Mouse (Mus musculus): ENCODE results near the gene Ace3. TPM values are rescaled to one million over a fixed set of nuclear protein-coding genes. Genes with fewer than 3 reads are reported as not detected.

Gene Ace3
- polyA plus RNA-seq, 1 experiment from 2014 or later, result not detected

DNA sequence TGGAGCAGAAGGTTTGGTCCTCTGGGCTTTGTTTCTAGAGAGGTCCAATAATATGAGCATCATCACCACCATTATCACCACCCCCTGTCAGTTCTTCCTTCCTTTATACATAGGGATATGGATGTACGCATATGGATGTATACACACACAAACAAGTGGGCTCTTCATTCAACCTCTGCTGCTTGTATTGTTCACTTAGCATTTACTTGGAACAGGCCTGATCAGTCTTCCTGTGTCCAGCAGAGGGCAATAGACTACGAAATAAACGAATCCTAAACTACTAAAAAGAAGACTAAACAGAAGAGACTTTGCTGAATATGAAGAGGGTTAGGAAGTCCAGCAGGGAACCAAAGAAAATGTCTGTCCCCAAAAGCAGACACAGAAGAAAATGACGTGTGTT, 7.2 kb downstream of the Ace3 start:
- H3K36me3 ChIP-seq (ENCODE audit: control insufficient read depth, insufficient read depth, low read length), result no peaks in the 10 kb centered on the region
- H3K4me2 ChIP-seq (replicated peaks; ENCODE audit: low read depth, low read length), result no peak overlapping the region
- no peaks in the 10 kb centered on the region for H3K9me3 ChIP-seq (ENCODE audit: control insufficient read depth, low read length)
- H3K4me3 ChIP-seq (ENCODE audit: low read length), result no peak overlapping the region
- H3K27me3 ChIP-seq (ENCODE audit: control insufficient read depth, insufficient read depth, low read length), result no peaks in the 10 kb centered on the region
- H3K4me1 ChIP-seq (ENCODE audit: control insufficient read depth, insufficient read depth, low read length), result no peaks in the 10 kb centered on the region
- H3K9ac ChIP-seq (ENCODE audit: low read depth, low read length), result no peak overlapping the region
- 44% methylated on average over 4 of the region's 4 CpGs for WGBS
- no peak overlapping the region for H3K27ac ChIP-seq (ENCODE audit: low read depth, low read length)
- no peak for ATAC-seq (ENCODE audit: low FRiP score, low TSS enrichment)

DNA sequence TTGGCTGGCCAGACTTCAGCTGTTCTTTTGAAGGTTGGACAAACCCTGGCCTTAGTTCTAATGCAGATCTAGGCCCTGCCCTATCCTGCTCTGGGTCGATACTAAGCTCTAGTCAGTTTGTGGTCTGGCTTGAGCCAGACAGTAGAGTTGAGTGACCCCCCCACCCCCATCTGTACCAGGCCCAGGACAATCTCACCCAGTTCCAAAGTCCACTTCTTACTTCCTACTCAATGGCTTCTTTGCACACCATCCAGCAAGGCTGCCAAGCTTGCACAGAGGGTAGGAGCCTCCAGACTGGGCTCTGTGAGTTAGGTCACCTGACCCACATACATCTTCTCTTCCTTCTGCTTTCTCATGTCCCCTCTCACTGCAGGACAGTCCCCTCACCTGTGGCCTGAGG, 10.1 kb downstream of the Ace3 start:
- no peak overlapping the region for H3K27ac ChIP-seq (ENCODE audit: low read depth, low read length)
- no peaks in the 10 kb centered on the region; the same call in 1 of the 2 replicates for H3K4me1 ChIP-seq (ENCODE audit: control insufficient read depth, insufficient read depth, low read length)
- H3K27me3 ChIP-seq (ENCODE audit: control insufficient read depth, insufficient read depth, low read length), result peaks cover 4% of the 10 kb centered on the region; the same call in 1 of the 2 replicates
- H3K4me3 ChIP-seq (ENCODE audit: low read length), result no peak overlapping the region
- H3K9ac ChIP-seq (ENCODE audit: low read depth, low read length), result no peak overlapping the region
- H3K36me3 ChIP-seq (ENCODE audit: control insufficient read depth, insufficient read depth, low read length), result no peaks in the 10 kb centered on the region
- ATAC-seq (ENCODE audit: low FRiP score, low TSS enrichment), result no peak
- WGBS, result 75% methylated on average over 1 of the region's 1 CpGs
- H3K9me3 ChIP-seq (ENCODE audit: control insufficient read depth, low read length), result no peaks in the 10 kb centered on the region
- no peak overlapping the region for H3K4me2 ChIP-seq (replicated peaks; ENCODE audit: low read depth, low read length)

DNA sequence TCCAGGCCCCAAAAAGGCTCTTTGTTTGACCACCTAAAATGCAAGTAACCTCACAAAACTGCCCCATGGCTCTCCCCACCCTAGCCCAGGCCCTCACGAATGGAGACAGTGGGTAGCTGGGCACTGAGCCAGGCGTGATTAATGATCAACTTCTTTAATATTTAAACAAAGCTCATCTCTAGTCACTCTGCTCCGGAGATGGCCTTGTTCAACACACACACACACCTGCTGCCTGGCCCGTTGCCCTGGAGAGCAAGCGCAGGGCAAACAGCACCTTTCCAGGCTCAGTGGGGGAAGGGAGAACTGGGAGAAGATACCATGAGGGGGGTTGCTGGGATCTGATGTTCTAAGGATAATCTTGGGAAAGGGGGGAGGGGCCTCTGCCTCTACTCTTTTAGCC, 11.5 kb downstream of the Ace3 start:
- Histone ChIP-seq H3K9ac (ENCODE audit: low read depth, low read length) (no peak overlapping the region), H3K36me3 (ENCODE audit: control insufficient read depth, insufficient read depth, low read length) (no peaks in the 10 kb centered on the region), H3K4me2 (replicated peaks; ENCODE audit: low read depth, low read length) (no peak overlapping the region), H3K27me3 (ENCODE audit: control insufficient read depth, insufficient read depth, low read length) (peaks cover 4% of the 10 kb centered on the region; the same call in 1 of the 2 replicates), H3K27ac (ENCODE audit: low read depth, low read length) (no peak overlapping the region), H3K4me1 (ENCODE audit: control insufficient read depth, insufficient read depth, low read length) (no peaks in the 10 kb centered on the region; the same call in 1 of the 2 replicates), H3K4me3 (ENCODE audit: low read length) (no peak overlapping the region), H3K9me3 (ENCODE audit: control insufficient read depth, low read length) (no peaks in the 10 kb centered on the region)
- ATAC-seq (ENCODE audit: low FRiP score, low TSS enrichment), result peak; percentile 41; the same call in 1 of the 2 replicates
- 50% methylated on average over 5 of the region's 5 CpGs for WGBS

DNA sequence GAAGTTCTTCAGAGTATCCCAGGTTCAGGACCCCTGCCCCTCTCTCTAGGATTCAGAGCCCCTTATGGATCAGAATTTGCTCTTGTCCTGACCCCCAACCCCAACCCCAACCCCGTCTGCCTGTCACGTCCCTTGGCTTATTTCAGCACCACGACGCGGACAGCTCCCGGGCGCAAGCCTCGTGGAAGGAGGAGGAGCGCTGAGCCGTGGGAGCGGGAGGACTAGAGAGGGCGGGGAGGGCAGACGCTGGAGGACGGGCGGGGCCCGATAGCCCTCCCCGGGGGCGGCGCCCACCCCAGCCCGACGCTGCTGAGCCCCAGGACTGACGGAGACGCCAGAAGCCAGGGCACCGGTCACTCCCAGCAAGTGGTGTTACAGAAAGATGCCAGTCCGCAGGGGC, 13.3 kb downstream of the Ace3 start, which contains the start of gene Kcnh6:
Kcnh6 (plus strand) TSS at position 304 of the 400 bp plus-strand sequence.
- no peaks in the 10 kb centered on the region for H3K36me3 ChIP-seq (ENCODE audit: control insufficient read depth, insufficient read depth, low read length)
- no peak within 1 kb of the TSS for H3K9ac ChIP-seq (ENCODE audit: low read depth, low read length)
- under 1% methylated on average over 25 of the region's 25 CpGs for WGBS
- H3K4me1 ChIP-seq (ENCODE audit: control insufficient read depth, insufficient read depth, low read length), result no peaks in the 10 kb centered on the region; the same call in 1 of the 2 replicates
- no peaks in the 10 kb centered on the region for H3K9me3 ChIP-seq (ENCODE audit: control insufficient read depth, low read length)
- H3K27ac ChIP-seq (ENCODE audit: low read depth, low read length), result no peak within 1 kb of the TSS
- H3K4me2 ChIP-seq (replicated peaks; ENCODE audit: low read depth, low read length), result peak within 1 kb of the TSS; percentile 55
- ATAC-seq (ENCODE audit: low FRiP score, low TSS enrichment), result peak; percentile 81
- H3K4me3 ChIP-seq (ENCODE audit: low read length), result peak within 1 kb of the TSS; percentile 17
- peaks cover 4% of the 10 kb centered on the region; the same call in 1 of the 2 replicates for H3K27me3 ChIP-seq (ENCODE audit: control insufficient read depth, insufficient read depth, low read length)

DNA sequence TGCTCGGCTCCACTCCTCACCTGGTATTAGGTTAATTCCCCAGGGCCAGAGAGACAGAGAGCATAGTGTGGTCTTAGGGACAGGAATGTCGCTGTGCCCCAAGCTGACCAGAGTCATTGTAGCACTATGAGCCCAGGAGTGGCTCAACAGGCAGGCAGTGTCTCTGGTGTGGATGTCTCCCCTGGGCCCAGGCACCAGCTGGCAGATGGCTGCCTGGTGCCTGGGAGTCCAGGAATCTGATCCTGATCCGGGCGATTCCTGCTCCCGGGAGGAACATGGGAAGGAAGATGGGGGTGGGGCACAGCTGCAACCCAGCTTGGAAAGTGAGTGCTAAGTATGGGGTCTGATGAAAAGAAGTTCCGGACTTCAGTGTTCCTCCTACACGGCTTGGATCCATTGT, 18.2 kb downstream of the Ace3 start:
- WGBS, result 41% methylated on average over 7 of the region's 7 CpGs
- 0 out of 2 replicates have a peak, but pooled peaks have one; percentile 33 for ATAC-seq (ENCODE audit: low FRiP score, low TSS enrichment)
- H3K4me3 ChIP-seq (ENCODE audit: low read length), result no peak overlapping the region
- no peak overlapping the region for H3K9ac ChIP-seq (ENCODE audit: low read depth, low read length)
- H3K4me2 ChIP-seq (replicated peaks; ENCODE audit: low read depth, low read length), result no peak overlapping the region
- H3K27ac ChIP-seq (ENCODE audit: low read depth, low read length), result no peak overlapping the region
- peaks cover 4% of the 10 kb centered on the region; the same call in 1 of the 2 replicates for H3K27me3 ChIP-seq (ENCODE audit: control insufficient read depth, insufficient read depth, low read length)
- no peaks in the 10 kb centered on the region for H3K9me3 ChIP-seq (ENCODE audit: control insufficient read depth, low read length)
- no peaks in the 10 kb centered on the region; the same call in 1 of the 2 replicates for H3K4me1 ChIP-seq (ENCODE audit: control insufficient read depth, insufficient read depth, low read length)
- H3K36me3 ChIP-seq (ENCODE audit: control insufficient read depth, insufficient read depth, low read length), result no peaks in the 10 kb centered on the region

DNA sequence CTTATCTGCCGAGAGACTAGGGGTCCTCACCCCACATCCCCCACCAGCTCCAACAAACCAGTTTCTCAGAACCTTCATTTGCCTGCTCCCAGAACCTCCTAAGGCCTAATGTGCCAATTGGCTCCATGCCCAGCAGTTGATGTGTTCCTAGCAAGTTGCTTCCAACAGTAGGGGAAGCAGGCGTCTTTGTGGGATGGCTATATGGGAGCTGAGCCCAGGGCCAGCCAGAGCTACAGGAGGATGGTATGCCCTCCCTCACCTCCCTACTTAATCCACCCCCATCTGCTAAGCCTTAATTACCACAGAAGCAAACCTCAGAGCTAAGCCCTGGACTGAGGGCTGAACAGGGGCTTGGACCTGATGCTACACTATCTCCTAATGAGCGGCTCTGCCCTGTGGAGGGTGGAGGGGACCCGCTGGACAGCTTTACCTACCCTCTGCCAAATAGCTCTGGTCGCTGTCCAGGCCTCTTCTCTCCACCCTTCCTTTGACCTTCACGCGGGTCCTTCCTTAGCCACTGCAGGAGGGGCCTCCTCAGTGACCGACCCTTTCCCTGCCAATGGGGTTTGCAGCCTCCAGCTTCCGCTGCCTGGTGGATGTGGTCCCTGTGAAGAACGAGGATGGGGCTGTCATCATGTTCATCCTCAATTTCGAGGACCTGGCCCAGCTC, 19.2 kb downstream of the Ace3 start:
- H3K4me2 ChIP-seq (replicated peaks; ENCODE audit: low read depth, low read length), result no peak overlapping the region
- H3K4me1 ChIP-seq (ENCODE audit: control insufficient read depth, insufficient read depth, low read length), result no peaks in the 10 kb centered on the region
- 62% methylated on average over 11 of the region's 11 CpGs for WGBS
- H3K9me3 ChIP-seq (ENCODE audit: control insufficient read depth, low read length), result no peaks in the 10 kb centered on the region
- H3K4me3 ChIP-seq (ENCODE audit: low read length), result no peak overlapping the region
- H3K9ac ChIP-seq (ENCODE audit: low read depth, low read length), result no peak overlapping the region
- no peaks in the 10 kb centered on the region for H3K36me3 ChIP-seq (ENCODE audit: control insufficient read depth, insufficient read depth, low read length)
- no peak overlapping the region for H3K27ac ChIP-seq (ENCODE audit: low read depth, low read length)
- no peak for ATAC-seq (ENCODE audit: low FRiP score, low TSS enrichment)
- H3K27me3 ChIP-seq (ENCODE audit: control insufficient read depth, insufficient read depth, low read length), result peaks cover 4% of the 10 kb centered on the region; the same call in 1 of the 2 replicates

DNA sequence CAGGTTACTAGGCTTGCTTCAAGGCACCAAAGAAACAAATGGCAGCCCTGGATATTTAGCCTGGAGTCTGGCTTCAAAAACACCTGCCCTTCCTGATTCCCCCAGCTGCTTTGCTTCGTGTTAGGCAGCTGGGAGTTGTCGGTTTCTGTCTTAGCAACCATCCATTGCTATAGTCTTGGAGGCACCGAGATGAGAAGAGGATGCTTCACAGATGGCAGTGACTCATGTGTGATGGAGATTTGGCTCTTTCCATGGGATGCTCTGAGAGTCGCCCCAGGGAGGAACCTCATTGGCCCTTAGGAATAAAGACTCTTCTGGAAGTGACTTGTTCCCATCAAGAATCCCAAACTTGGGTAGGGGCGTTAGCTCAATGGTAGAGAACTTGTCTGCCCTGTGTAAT, 22.0 kb downstream of the Ace3 start:
- H3K9me3 ChIP-seq (ENCODE audit: control insufficient read depth, low read length), result no peaks in the 10 kb centered on the region
- 74% methylated on average over 5 of the region's 5 CpGs for WGBS
- ATAC-seq (ENCODE audit: low FRiP score, low TSS enrichment), result no peak
- no peak overlapping the region for H3K9ac ChIP-seq (ENCODE audit: low read depth, low read length)
- no peaks in the 10 kb centered on the region for H3K36me3 ChIP-seq (ENCODE audit: control insufficient read depth, insufficient read depth, low read length)
- H3K27me3 ChIP-seq (ENCODE audit: control insufficient read depth, insufficient read depth, low read length), result peaks cover 7% of the 10 kb centered on the region
- no peak overlapping the region for H3K4me3 ChIP-seq (ENCODE audit: low read length)
- no peak overlapping the region for H3K27ac ChIP-seq (ENCODE audit: low read depth, low read length)
- no peaks in the 10 kb centered on the region for H3K4me1 ChIP-seq (ENCODE audit: control insufficient read depth, insufficient read depth, low read length)
- no peak overlapping the region for H3K4me2 ChIP-seq (replicated peaks; ENCODE audit: low read depth, low read length)

DNA sequence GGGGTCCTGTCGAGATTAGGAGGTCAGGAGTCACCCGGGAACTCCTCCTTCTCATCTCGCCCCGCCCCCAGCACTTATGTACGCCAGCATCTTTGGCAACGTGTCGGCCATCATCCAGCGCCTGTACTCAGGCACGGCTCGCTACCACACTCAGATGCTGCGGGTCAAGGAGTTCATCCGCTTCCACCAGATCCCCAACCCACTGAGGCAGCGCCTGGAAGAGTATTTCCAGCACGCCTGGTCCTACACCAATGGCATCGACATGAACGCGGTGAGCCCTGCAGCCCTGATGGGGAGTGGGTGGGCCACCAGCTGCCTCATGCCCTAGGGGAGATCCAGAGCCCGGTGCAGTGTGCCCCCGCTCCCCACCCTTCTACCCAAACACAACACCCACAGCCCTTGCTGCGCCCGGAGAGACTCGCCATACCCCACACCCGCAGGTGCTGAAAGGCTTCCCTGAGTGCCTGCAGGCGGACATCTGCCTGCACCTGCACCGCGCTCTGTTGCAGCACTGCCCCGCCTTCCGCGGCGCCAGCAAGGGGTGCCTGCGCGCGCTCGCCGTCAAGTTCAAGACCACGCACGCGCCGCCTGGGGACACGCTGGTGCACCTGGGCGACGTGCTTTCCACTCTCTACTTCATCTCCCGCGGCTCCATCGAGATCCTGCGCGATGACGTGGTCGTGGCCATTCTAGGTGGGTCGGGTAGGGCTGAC, 25.7 kb downstream of the Ace3 start:
- Histone ChIP-seq H3K9me3 (ENCODE audit: control insufficient read depth, low read length) (no peaks in the 10 kb centered on the region), H3K4me3 (ENCODE audit: low read length) (peak overlapping the region; percentile 27), H3K27me3 (ENCODE audit: control insufficient read depth, insufficient read depth, low read length) (peaks cover 7% of the 10 kb centered on the region), H3K36me3 (ENCODE audit: control insufficient read depth, insufficient read depth, low read length) (no peaks in the 10 kb centered on the region), H3K9ac (ENCODE audit: low read depth, low read length) (peak overlapping the region; percentile 47), H3K4me1 (ENCODE audit: control insufficient read depth, insufficient read depth, low read length) (no peaks in the 10 kb centered on the region), H3K4me2 (replicated peaks; ENCODE audit: low read depth, low read length) (peak overlapping the region; percentile 54), H3K27ac (ENCODE audit: low read depth, low read length) (no peak overlapping the region)
- peak; percentile 43; the same call in 1 of the 2 replicates for ATAC-seq (ENCODE audit: low FRiP score, low TSS enrichment)
- under 1% methylated on average over 50 of the region's 50 CpGs for WGBS

DNA sequence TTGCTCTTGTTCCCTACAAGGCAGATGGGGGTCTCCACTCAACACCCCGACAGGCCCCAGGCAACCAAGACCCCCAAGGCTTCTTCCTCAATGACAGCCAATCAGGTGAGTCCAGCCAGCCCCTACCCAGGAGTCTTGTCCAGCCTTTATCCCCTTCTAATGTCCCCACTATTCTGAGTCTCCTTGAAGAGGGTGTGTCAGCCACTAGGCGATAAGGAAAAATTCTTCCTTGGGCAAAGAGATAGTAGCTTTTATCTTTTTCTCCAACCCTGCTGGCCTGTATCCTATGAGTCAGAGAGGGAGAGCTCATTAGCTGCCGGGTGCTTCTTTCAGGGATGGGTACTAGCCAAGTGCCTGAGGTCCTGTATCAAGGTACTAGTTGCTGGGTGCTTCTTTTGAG, 31.3 kb downstream of the Ace3 start:
- no peak overlapping the region for H3K4me3 ChIP-seq (ENCODE audit: low read length)
- no peaks in the 10 kb centered on the region for H3K9me3 ChIP-seq (ENCODE audit: control insufficient read depth, low read length)
- no peaks in the 10 kb centered on the region; the same call in none of the 2 replicates for H3K27me3 ChIP-seq (ENCODE audit: control insufficient read depth, insufficient read depth, low read length)
- H3K4me1 ChIP-seq (ENCODE audit: control insufficient read depth, insufficient read depth, low read length), result no peaks in the 10 kb centered on the region
- no peak overlapping the region for H3K4me2 ChIP-seq (replicated peaks; ENCODE audit: low read depth, low read length)
- no peak overlapping the region for H3K9ac ChIP-seq (ENCODE audit: low read depth, low read length)
- ATAC-seq (ENCODE audit: low FRiP score, low TSS enrichment), result no peak
- 87% methylated on average over 3 of the region's 3 CpGs for WGBS
- 0 out of 2 replicates have a peak, but pooled peaks cover 3% of the 10 kb centered on the region for H3K36me3 ChIP-seq (ENCODE audit: control insufficient read depth, insufficient read depth, low read length)
- H3K27ac ChIP-seq (ENCODE audit: low read depth, low read length), result no peak overlapping the region
